Mouse (Mus musculus) midbrain, embryonic 11.5 days (tissue): ENCODE results near the gene Il31. TPM values are rescaled to one million over a fixed set of nuclear protein-coding genes. Genes with fewer than 3 reads are reported as not detected.
A peak's percentile ranks its signal among the peaks of the same experiment; 100 is the strongest.

ENCODE experiments used
- ATAC-seq: fragments of 200-750 bp; cut with Nextera tagmentation; 2 replicates; pipeline ENCODE4 v1.8.0; 2017; ENCODE audit warnings: moderate TSS enrichment, moderate library complexity; ENCODE audit not compliant: low FRiP score
- DNase-seq: peaks from one replicate; pipeline ENCODE4 v3.0.0; 2015; ENCODE audit warnings: low spot score; ENCODE audit errors: missing footprints
- H3K27ac ChIP-seq: fragments of 300-500 bp; sonication (generic); 2 replicates; pipeline ENCODE4 v1.5.1; 2014; ENCODE audit warnings: low read depth, low read length
- H3K27me3 ChIP-seq: fragments of 300-500 bp; sonication (generic); 2 replicates; pipeline ENCODE4 v1.6.1; 2014; ENCODE audit warnings: mild to moderate bottlenecking, low read length, moderate library complexity, mixed read lengths; ENCODE audit not compliant: control insufficient read depth, insufficient read depth
- H3K36me3 ChIP-seq: fragments of 300-500 bp; sonication (generic); 2 replicates; pipeline ENCODE4 v1.6.1; 2014; ENCODE audit warnings: mild to moderate bottlenecking, low read length, moderate library complexity, mixed read lengths; ENCODE audit not compliant: control insufficient read depth, insufficient read depth
- H3K4me1 ChIP-seq: fragments of 300-500 bp; sonication (generic); 2 replicates; pipeline ENCODE4 v1.6.1; 2014; ENCODE audit warnings: low read length; ENCODE audit not compliant: control insufficient read depth, insufficient read depth
- H3K4me2 ChIP-seq: fragments of 300-500 bp; sonication (generic); 2 replicates; pipeline ENCODE4 v1.6.1; 2014; ENCODE audit warnings: mild to moderate bottlenecking, moderate library complexity
- H3K4me3 ChIP-seq: fragments of 300-500 bp; sonication (generic); 2 replicates; pipeline ENCODE4 v1.5.1; 2014; ENCODE audit warnings: low read depth, low read length
- H3K9ac ChIP-seq: fragments of 300-500 bp; sonication (generic); 2 replicates; pipeline ENCODE4 v1.6.1; 2014; ENCODE audit warnings: low read length
- H3K9me3 ChIP-seq: fragments of 300-500 bp; sonication (generic); 2 replicates; pipeline ENCODE4 v1.6.1; 2016; ENCODE audit warnings: low read length; ENCODE audit not compliant: control insufficient read depth
- WGBS: fragments of 180-500 bp; shearing (Covaris S2); extraction: QIAGEN DNeasy Blood & Tissue Kit; methylation state at CpG from one replicate; pipeline ENCODE4 v1.1.7; 2014; 5-methylcytosine and 5-hydroxymethylcytosine counted together
- polyA plus RNA-seq: library from polyadenylated mRNA; unstranded; fragments of >200 nt; fragmentation: Nextera tagmentation; extraction: Ambion mirVana; gene quantifications from 2 replicates; pipeline ENCODE4 v1.2.1, GENCODE M21; 2014

Gene Il31
- polyA plus RNA-seq, 1 experiment from 2014 or later, result not detected

- Histone ChIP-seq H3K36me3 (peaks cover 8% of the 10 kb centered on the region), H3K27me3 (no peaks in the 10 kb centered on the region), H3K4me2 (no peak overlapping the region), H3K4me1 (no peaks in the 10 kb centered on the region), H3K9me3 (no peaks in the 10 kb centered on the region), H3K9ac (no peak overlapping the region), H3K27ac (no peak overlapping the region), H3K4me3 (no peak overlapping the region)
- DNase-seq (no peak), ATAC-seq (no peak)
- WGBS, result 92% methylated on average over 5 of the region's 5 CpGs
Observed at GRCm38 (mm10) chr5:123444849-123445334, 44.4 kb downstream of the Il31 start.

GRCm38 (mm10) chr5:123444069-123444468 is 45.2 kb downstream of the Il31 start:
- no peak for ATAC-seq

DNA sequence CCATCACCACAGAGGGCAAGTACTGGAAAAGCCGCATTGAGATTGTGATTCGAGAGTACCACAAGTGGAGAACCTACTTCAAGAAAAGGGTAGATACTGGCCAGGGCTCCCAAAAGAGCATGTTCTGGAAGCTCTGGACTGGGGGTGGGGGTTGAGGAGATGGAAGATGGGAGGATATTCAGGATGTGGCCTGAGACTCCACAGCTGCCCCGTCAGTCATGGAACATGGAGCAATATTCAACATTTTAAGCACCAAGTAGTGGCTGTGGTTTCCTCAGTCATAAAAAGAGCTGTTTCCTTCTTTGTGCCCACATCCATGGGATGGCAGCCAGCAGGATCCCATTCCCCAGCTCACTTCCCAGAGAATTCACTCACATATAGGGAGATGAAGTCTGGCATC is 47.0 kb downstream of the Il31 start:
- DNase-seq, result no peak
- Histone ChIP-seq H3K36me3 (peaks cover 7% of the 10 kb centered on the region), H3K4me3 (no peak overlapping the region), H3K27ac (no peak overlapping the region), H3K4me2 (no peak overlapping the region), H3K9me3 (no peaks in the 10 kb centered on the region), H3K27me3 (no peaks in the 10 kb centered on the region), H3K9ac (no peak overlapping the region), H3K4me1 (no peaks in the 10 kb centered on the region)
- 93% methylated on average over 3 of the region's 3 CpGs for WGBS
- ATAC-seq, result no peak

More at GRCm38 (mm10) chr5:123444069-123444468, 45.2 kb downstream of the Il31 start:
- peak; percentile 94 for DNase-seq
- H3K4me2 ChIP-seq, result no peak overlapping the region
- H3K4me3 ChIP-seq, result no peak overlapping the region
- H3K4me1 ChIP-seq, result no peaks in the 10 kb centered on the region
- no peaks in the 10 kb centered on the region for H3K9me3 ChIP-seq
- no peak overlapping the region for H3K27ac ChIP-seq
- H3K36me3 ChIP-seq, result peaks cover 8% of the 10 kb centered on the region
- 54% methylated on average over 4 of the region's 4 CpGs for WGBS
- no peak overlapping the region for H3K9ac ChIP-seq
- no peaks in the 10 kb centered on the region for H3K27me3 ChIP-seq

DNA sequence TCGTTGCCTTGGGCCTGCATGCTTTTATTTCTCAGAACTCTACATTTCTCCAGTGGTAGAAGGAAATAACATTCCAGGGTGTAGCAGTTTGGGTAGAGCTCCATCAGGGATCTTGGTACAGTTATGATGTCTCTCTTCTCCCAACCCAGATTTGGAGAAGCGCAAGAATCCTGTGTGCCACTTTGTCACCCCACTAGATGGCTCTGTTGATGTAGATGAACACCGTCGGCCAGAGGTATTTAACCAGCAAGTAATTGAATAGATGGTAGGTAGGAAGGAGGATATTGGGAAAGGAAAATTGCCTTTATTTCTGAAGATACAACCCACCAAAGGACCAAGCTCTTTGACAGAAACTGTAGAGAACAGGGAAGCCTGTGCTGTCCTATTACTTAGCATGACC is 48.6 kb downstream of the Il31 start:
- ATAC-seq (no peak), DNase-seq (no peak)
- H3K4me1 ChIP-seq, result no peaks in the 10 kb centered on the region
- no peaks in the 10 kb centered on the region; the same call in 1 of the 2 replicates for H3K36me3 ChIP-seq
- 70% methylated on average over 4 of the region's 4 CpGs for WGBS
- H3K27me3 ChIP-seq, result no peaks in the 10 kb centered on the region
- H3K4me2 ChIP-seq, result no peak overlapping the region
- H3K27ac ChIP-seq, result no peak overlapping the region
- H3K4me3 ChIP-seq, result no peak overlapping the region
- no peak overlapping the region for H3K9ac ChIP-seq
- no peaks in the 10 kb centered on the region for H3K9me3 ChIP-seq

- H3K27me3 ChIP-seq, result no peaks in the 10 kb centered on the region
- ATAC-seq, result no peak
- peak; percentile 86 for DNase-seq
Observed at GRCm38 (mm10) chr5:123439941-123440340, 49.3 kb downstream of the Il31 start.

GRCm38 (mm10) chr5:123439312-123439711 is 50.0 kb downstream of the Il31 start:
- no peaks in the 10 kb centered on the region for H3K9me3 ChIP-seq
- H3K27me3 ChIP-seq, result no peaks in the 10 kb centered on the region
- DNase-seq (no peak), ATAC-seq (no peak)
- H3K9ac ChIP-seq, result no peak overlapping the region
- 90% methylated on average over 1 of the region's 1 CpGs for WGBS
- H3K36me3 ChIP-seq, result no peaks in the 10 kb centered on the region; the same call in 1 of the 2 replicates
- no peak overlapping the region for H3K4me3 ChIP-seq
- H3K4me2 ChIP-seq, result no peak overlapping the region
- H3K27ac ChIP-seq, result no peak overlapping the region
- no peaks in the 10 kb centered on the region for H3K4me1 ChIP-seq

More at GRCm38 (mm10) chr5:123439941-123440340, 49.3 kb downstream of the Il31 start:
- WGBS, result 74% methylated on average over 4 of the region's 4 CpGs
- Histone ChIP-seq H3K9me3 (no peaks in the 10 kb centered on the region), H3K4me1 (no peaks in the 10 kb centered on the region), H3K27ac (no peak overlapping the region), H3K9ac (no peak overlapping the region), H3K36me3 (no peaks in the 10 kb centered on the region; the same call in 1 of the 2 replicates), H3K4me2 (no peak overlapping the region), H3K4me3 (no peak overlapping the region)

- H3K9ac ChIP-seq, result no peak overlapping the region
- H3K27ac ChIP-seq, result no peak overlapping the region
- H3K9me3 ChIP-seq, result no peaks in the 10 kb centered on the region
- H3K27me3 ChIP-seq, result no peaks in the 10 kb centered on the region
- H3K4me2 ChIP-seq, result no peak overlapping the region
- DNase-seq (no peak), ATAC-seq (no peak)
- H3K4me1 ChIP-seq, result no peaks in the 10 kb centered on the region
- H3K4me3 ChIP-seq, result no peak overlapping the region
- no peaks in the 10 kb centered on the region; the same call in 1 of the 2 replicates for H3K36me3 ChIP-seq
- WGBS, result 93% methylated on average over 3 of the region's 3 CpGs
Observed at GRCm38 (mm10) chr5:123438381-123438780, 50.9 kb downstream of the Il31 start.

DNA sequence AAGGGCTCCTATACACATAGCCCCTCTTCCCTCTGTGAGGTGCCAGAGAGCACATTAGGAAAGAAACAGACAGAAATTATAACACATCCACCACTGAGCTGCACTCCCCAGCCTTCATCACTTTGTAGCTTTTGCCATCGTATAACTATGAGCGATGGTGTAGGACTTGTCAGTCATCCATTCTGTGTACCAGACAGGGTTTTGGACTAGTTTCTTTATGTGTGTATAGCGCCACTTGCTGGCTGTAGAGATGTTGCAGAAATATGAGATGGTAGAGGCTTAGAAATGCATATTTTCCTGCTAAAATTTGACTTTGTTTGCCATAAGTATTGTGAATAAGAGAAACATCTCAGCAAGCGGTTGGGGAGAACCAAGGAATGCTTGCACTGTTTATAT is 52.5 kb downstream of the Il31 start:
- Histone ChIP-seq H3K27me3 (no peaks in the 10 kb centered on the region), H3K4me1 (no peaks in the 10 kb centered on the region), H3K9ac (no peak overlapping the region), H3K4me3 (no peak overlapping the region), H3K9me3 (no peaks in the 10 kb centered on the region), H3K4me2 (no peak overlapping the region), H3K36me3 (no peaks in the 10 kb centered on the region), H3K27ac (no peak overlapping the region)
- DNase-seq (peak; percentile 92), ATAC-seq (no peak)
- 48% methylated on average over 4 of the region's 4 CpGs for WGBS

GRCm38 (mm10) chr5:123436071-123436779 is 53.1 kb downstream of the Il31 start:
- H3K9ac ChIP-seq, result no peak overlapping the region
- no peak for ATAC-seq

More at GRCm38 (mm10) chr5:123436071-123436779, 53.1 kb downstream of the Il31 start:
- Histone ChIP-seq H3K4me2 (no peak overlapping the region), H3K4me1 (no peaks in the 10 kb centered on the region), H3K4me3 (no peak overlapping the region), H3K9me3 (no peaks in the 10 kb centered on the region), H3K27ac (no peak overlapping the region), H3K27me3 (no peaks in the 10 kb centered on the region), H3K36me3 (no peaks in the 10 kb centered on the region)
- 72% methylated on average over 8 of the region's 8 CpGs for WGBS
- DNase-seq, result no peak
